Mouse (Mus musculus) erythroblast, adult 5-6 weeks (primary cell): ENCODE results near the gene Wnt6. TPM values are rescaled to one million over a fixed set of nuclear protein-coding genes. Genes with fewer than 3 reads are reported as not detected.

Source experiments
- ATAC-seq: replicated peaks from 2 replicates; pipeline ENCODE4 v1.8.0; 2016; ENCODE audit warnings: moderate number of reproducible peaks, mild to moderate bottlenecking, moderate TSS enrichment, inconsistent platforms; ENCODE audit not compliant: poor library complexity, low FRiP score, severe bottlenecking
- total RNA-seq, 2 experiments: library from RNA; stranded (forward) in 1 of 2; stranded (reverse) in 1 of 2; fragments of 150-400 nt in 1 of 2; fragments of 200-764, 138-1000 nt in 1 of 2; gene quantifications; 2 replicates each; pipeline versions ENCODE4 v1.2.3 to v1.2.4; 2015 to 2017; ENCODE audit warnings: low replicate concordance in 2 of 2

The Wnt6 gene
- total RNA-seq (2015; ENCODE audit: low replicate concordance) (not detected in 2 replicates), total RNA-seq (2017; ENCODE audit: low replicate concordance) (not detected in 2 replicates)

DNA sequence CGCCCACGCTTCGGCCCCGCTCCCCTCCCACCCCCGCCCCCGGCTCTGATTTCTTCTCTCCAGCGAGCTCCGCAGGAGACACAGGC is at the start of gene Wnt6:
TSS of gene Wnt6 (plus strand) at position 48 of the 86 bp plus-strand sequence.
- ATAC-seq = no peak

GRCm38 (mm10) chr1:74723748-74724147 is 47.9 kb upstream of the Wnt6 start:
- no peak for ATAC-seq

DNA sequence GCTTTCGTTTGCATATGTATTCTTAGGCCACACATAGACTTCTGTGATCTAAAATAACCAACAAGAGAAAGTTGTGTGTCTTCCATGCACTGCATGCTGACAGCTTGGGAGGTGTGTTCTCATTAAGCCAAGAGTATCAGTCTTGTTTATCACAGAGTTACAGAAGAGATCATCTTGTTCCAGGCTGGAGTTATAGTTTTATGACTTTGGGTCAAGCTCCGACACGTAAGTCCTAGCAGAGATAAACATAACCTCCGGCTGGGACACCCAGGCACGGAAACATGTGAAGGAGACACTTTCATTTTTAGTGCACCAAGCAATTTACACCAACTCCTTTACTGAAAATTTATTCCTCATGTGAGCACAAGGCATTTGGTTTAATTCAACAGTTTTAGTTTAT is 45.6 kb upstream of the Wnt6 start:
- ATAC-seq = no peak

GRCm38 (mm10) chr1:74726674-74727073 is 45.0 kb upstream of the Wnt6 start:
- ATAC-seq = no peak

GRCm38 (mm10) chr1:74728446-74728845 is 43.2 kb upstream of the Wnt6 start:
- no peak for ATAC-seq

DNA sequence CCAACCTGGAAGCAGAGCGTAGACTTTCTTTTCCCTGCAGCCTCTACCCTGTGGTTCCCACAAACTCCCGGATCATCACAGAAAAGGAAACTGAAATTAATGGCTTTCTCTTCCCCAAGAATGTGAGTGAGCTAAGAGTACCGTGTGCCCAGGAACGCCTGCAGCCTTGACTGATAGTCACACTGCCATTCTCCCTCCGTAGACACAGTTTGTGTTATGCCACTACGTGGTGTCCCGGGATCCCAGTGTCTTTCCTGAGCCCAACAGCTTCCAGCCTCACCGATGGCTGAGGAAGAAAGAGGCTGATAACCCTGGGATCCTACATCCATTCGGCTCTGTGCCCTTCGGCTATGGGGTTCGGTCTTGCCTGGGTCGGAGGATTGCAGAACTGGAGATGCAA is 34.7 kb upstream of the Wnt6 start:
- ATAC-seq = no peak

DNA sequence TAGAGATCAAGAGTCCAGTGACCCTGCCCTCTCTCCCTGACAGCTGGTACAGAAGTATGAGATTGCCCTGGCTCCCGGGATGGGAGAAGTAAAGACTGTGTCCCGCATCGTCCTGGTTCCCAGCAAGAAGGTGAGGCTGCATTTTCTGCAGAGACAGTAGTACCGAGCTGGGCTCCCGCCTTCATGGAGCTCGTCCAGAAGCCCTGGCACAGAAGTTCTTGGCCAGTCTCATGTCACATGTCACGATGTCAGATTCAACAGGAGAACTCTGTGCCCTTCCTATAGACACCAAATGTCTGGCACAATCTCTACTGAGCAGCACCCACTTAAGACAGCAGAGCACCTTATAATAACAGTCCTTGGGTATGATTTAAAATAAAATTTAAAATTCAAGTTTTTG is 34.2 kb upstream of the Wnt6 start:
- ATAC-seq = no peak

GRCm38 (mm10) chr1:74740846-74741245 is 30.8 kb upstream of the Wnt6 start:
- no peak for ATAC-seq

- no peak for ATAC-seq
These were observed 24.4 kb upstream of the Wnt6 start for GRCm38 (mm10) chr1:74747335-74747734.

DNA sequence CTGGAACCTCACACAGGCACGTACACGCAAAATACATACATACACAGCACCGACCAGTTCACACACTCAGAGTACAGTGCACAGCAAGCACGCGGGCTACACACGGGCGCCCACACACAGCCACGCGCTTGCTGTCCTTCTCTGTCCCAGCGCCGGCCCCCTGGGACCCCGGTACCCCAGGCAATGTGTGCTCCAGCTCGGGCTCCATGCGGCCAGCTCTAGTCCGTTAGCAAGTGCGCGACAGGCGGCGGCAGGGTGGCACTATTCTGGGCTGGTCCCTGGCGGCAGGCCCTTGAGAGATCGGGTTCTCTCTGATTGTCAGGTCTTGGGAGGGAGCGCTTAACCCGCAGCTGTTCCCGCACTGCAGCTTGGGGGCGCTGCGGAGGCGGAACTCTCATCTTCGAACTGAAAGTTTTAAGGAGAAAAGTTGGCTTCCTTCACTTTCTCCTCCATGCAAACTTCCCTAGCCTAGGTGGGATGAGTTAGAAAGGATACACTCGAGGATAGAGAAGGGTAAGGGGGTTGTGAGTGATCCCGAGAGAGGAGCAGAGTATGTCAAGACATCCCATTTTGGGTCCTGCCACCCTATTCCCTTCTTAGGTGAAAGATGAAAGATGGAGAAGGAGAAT is 22.9 kb upstream of the Wnt6 start, which contains the start of gene Prkag3:
TSS of gene Prkag3 (minus strand) at position 579 of the 629 bp plus-strand sequence.
- ATAC-seq = no peak

GRCm38 (mm10) chr1:74749301-74749700 is 22.4 kb upstream of the Wnt6 start:
- ATAC-seq = no peak

GRCm38 (mm10) chr1:74750683-74751082 is 21.0 kb upstream of the Wnt6 start:
- no peak for ATAC-seq

DNA sequence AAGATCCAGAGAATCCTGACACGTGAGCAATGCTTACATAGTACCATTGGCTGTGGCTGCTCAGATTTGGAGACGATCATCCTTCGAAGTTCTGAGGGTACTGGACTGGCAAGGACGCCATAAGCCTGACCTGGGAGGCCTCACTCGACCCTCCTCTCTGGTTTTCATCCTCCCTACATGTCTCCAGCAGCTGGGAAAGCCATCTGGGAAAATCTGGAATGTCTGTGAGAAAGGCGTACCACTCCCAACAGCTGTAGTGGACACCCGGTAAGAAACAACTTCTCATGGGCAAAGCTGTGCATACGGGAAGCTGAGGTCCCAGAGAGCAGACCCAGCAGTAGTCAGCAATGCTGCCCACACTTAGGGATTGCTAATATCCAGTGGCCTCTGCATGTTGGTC is 19.5 kb upstream of the Wnt6 start:
- ATAC-seq = no peak

DNA sequence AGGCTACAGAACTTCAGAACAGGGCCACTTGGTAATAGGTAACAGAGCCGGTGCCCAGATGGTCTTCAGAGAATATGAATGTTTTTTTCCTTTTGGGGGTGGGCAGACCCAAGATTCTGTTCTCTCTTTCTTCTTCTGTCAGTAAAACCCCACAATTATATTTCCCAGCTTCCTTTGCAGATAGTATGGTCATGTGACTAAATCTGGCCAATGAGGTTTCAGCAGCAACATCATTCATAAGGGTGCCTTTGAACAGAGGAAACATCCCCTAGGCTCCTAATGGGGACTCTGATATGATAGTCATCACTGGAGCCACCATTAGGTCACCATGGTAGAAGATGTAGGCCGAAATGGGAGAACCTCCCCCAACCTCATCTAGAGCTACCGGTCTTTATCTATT is 18.9 kb upstream of the Wnt6 start:
- ATAC-seq = no peak

DNA sequence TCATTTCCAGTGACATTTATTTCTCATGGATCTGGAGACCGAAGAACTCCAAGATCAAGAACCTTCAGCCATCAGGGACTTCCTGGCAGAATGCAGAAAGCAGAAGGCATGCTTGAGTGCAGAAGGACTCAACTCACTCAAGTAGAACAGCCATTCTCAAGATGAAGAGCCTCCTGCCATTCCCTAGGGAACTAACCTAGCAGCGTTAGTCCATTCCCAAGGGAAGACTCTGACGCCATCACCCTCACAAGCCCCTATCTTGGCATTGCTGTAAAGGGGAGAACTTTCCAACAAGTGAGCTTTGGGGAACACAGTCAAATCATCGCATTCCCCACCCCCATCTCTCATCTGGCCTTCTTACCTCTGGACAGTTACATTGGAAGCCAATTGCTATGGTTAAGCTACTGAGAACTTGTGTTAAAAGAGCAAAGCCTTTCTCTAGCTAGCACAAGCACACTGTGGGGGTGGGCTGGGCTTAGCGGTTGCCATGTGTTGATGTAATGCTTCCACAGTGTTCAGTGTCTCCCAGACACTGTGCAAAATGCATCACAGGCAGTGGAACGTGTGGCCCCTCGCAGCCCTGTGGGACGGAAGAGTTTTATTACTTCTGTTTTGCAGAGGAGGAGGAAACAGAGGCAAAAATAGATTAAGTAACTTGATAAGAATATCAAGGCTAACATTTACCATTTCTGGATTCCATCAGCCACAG is 18.3 kb upstream of the Wnt6 start:
- ATAC-seq = no peak

- ATAC-seq = no peak
These were observed 17.4 kb upstream of the Wnt6 start for GRCm38 (mm10) chr1:74754175-74754785.

- ATAC-seq = no peak
These were observed 11.9 kb upstream of the Wnt6 start for GRCm38 (mm10) chr1:74759773-74760172.

GRCm38 (mm10) chr1:74763081-74763480 is 8.6 kb upstream of the Wnt6 start:
- no peak for ATAC-seq

DNA sequence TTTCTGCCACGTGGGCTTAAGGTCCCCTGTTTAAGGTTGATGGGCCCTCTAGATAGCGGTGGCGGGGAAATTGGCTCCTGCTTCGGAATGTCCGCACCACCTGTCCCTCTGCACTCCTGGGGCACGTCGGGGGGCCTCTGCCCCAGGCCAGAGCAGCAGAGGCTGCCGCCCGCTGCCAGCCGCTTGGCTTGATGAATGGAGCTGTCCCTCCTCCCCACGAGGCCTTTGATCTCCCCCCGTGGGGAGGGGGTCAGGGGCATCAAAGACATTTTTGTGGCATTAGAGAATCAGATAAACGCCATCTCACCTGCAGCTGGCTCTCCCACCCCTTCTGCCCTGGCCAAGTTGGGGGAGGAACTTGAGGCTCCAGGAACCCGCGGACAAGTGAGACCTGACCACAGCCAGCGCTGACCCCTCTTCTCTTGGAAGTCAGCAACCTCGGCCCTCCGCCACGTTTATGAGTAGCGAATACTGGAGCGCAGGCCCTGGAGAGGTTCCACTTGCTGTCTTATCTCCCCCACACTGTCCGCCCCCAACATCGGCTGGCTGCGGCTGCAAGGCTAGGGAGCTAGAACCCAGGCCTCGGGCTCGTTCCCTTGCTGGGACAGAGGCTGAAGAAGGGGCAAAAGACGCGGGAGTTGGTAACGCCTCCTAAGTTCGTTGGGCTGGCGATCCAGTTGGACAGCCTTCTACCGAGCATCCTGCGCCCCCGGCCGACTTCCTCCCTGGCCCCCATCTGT is 795 bp upstream of the Wnt6 start:
- no peak for ATAC-seq

DNA sequence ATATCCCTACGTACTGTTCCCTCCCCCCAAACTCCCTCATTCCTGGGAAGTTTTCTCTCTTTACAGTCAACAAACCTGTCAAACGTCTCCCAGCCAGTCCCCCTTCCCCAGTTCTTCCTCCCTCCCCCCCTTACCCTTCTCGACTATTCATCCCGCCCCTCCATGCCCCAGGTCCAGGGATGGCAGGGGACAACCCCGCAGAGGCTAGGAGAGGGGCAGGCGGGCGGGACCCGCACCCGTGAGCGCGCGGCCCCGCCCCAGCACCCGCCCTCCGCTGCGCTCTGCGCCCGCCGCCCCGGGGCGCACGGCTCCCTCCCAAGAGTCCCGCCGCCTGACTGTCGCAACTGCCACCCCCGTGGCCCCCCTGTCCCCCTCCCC is 236 bp upstream of the Wnt6 start:
- ATAC-seq = no peak
